Mouse (Mus musculus): ENCODE measurements at regions not wholly inside any gene's neighbourhood (a gene's known extent, or its start where the extent isn't known, plus 50 kb on each side); places are given as distances from the start of the nearest gene placed in this dataset.

- in situ Hi-C loops (cut with MboI; ENCODE audit: low pct_unique_long_range_greater_than_20kb), result no loop called here
- no peak for DNase-seq (ENCODE audit: low read depth, low spot score)
- CTCF ChIA-PET, result interaction anchor here (1.2 to 1.6 kb wide), 3 partner anchors 9 to 16 kb away, joined by 4 read pairs; no protein-coding TSS in a partner anchor
- no peak for TF ChIP-seq CTCF (IDR thresholded peaks at IDR 0.05)
- ATAC-seq, result no peak
- no peaks in the 10 kb centered on the region for H3K27me3 ChIP-seq
- POLR2A ChIA-PET, result no interaction called here
Observed at GRCm38 (mm10) chr2:21044007-21044406, 75.3 kb upstream of the Arhgap21 start.

GRCm38 (mm10) chr2:21043302-21043701 lies 74.6 kb upstream of the Arhgap21 start:
- TF ChIP-seq CTCF (IDR thresholded peaks at IDR 0.05), result no peak
- ATAC-seq (no peak), DNase-seq (ENCODE audit: low read depth, low spot score) (no peak)
- no peaks in the 10 kb centered on the region for H3K27me3 ChIP-seq
- ChIA-PET CTCF (interaction anchor here (1.2 to 1.6 kb wide), 3 partner anchors 10 to 16 kb away, joined by 4 read pairs; no protein-coding TSS in a partner anchor), POLR2A (no interaction called here)
- in situ Hi-C loops (cut with MboI; ENCODE audit: low pct_unique_long_range_greater_than_20kb), result no loop called here

GRCm38 (mm10) chr2:21037607-21038006 lies 68.9 kb upstream of the Arhgap21 start:
- TF ChIP-seq CTCF (IDR thresholded peaks at IDR 0.05), result no peak
- CTCF ChIA-PET, result interaction anchor here (1.5 kb wide), 1 partner anchor 21 kb away, joined by 3 read pairs; no protein-coding TSS in a partner anchor
- no peaks in the 10 kb centered on the region for H3K27me3 ChIP-seq
- ATAC-seq (no peak), DNase-seq (ENCODE audit: low read depth, low spot score) (no peak)
- in situ Hi-C loops (cut with MboI; ENCODE audit: low pct_unique_long_range_greater_than_20kb), result no loop called here
- POLR2A ChIA-PET, result no interaction called here

- H3K27me3 ChIP-seq, result no peaks in the 10 kb centered on the region
- TF ChIP-seq CTCF (IDR thresholded peaks at IDR 0.05), result no peak
- ChIA-PET CTCF (no interaction called here), POLR2A (no interaction called here)
- ATAC-seq (peak; percentile 75), DNase-seq (ENCODE audit: low read depth, low spot score) (no peak)
- in situ Hi-C loops (cut with MboI; ENCODE audit: low pct_unique_long_range_greater_than_20kb), result no loop called here
Observed at GRCm38 (mm10) chr2:21037181-21037580, 68.5 kb upstream of the Arhgap21 start.

- in situ Hi-C loops (cut with MboI; ENCODE audit: low pct_unique_long_range_greater_than_20kb), result no loop called here
- ChIA-PET POLR2A (no interaction called here), CTCF (no interaction called here)
- ATAC-seq, result no peak
- TF ChIP-seq CTCF (IDR thresholded peaks at IDR 0.05), result no peak
- DNase-seq (ENCODE audit: low read depth, low spot score), result no peak
- no peaks in the 10 kb centered on the region for H3K27me3 ChIP-seq
Observed at GRCm38 (mm10) chr2:21035884-21036648, 67.4 kb upstream of the Arhgap21 start.

GRCm38 (mm10) chr2:21034651-21035050 lies 66.0 kb upstream of the Arhgap21 start:
- ChIA-PET CTCF (interaction anchor here (1.6 kb wide), 1 partner anchor 13 kb away, joined by 5 read pairs; no protein-coding TSS in a partner anchor), POLR2A (no interaction called here)
- no peak for DNase-seq (ENCODE audit: low read depth, low spot score)
- H3K27me3 ChIP-seq, result no peaks in the 10 kb centered on the region
- ATAC-seq, result no peak
- in situ Hi-C loops (cut with MboI; ENCODE audit: low pct_unique_long_range_greater_than_20kb), result no loop called here
- no peak for TF ChIP-seq CTCF (IDR thresholded peaks at IDR 0.05)

- in situ Hi-C loops (cut with MboI; ENCODE audit: low pct_unique_long_range_greater_than_20kb), result no loop called here
- no peaks in the 10 kb centered on the region for H3K27me3 ChIP-seq
- ATAC-seq (peak; percentile 82), DNase-seq (ENCODE audit: low read depth, low spot score) (no peak)
- CTCF ChIA-PET, result interaction anchor here (1.0 to 1.7 kb wide), 4 partner anchors 10 to 65 kb away, joined by 3 to 5 read pairs (median 3); no protein-coding TSS in a partner anchor
- no peak for TF ChIP-seq CTCF (IDR thresholded peaks at IDR 0.05)
- POLR2A ChIA-PET, result interaction anchor here (0.6 to 2.0 kb wide), 2 partner anchors 20 to 55 kb away, joined by 3 to 6 read pairs; no protein-coding TSS in a partner anchor
Observed at GRCm38 (mm10) chr2:21030650-21031049, 62.0 kb upstream of the Arhgap21 start.

GRCm38 (mm10) chr2:21029391-21030010 lies 60.8 kb upstream of the Arhgap21 start:
- in situ Hi-C loops (cut with MboI; ENCODE audit: low pct_unique_long_range_greater_than_20kb), result no loop called here
- CTCF ChIA-PET, result interaction anchor here (1.5 kb wide), 1 partner anchor 28 kb away, joined by 3 read pairs; no protein-coding TSS in a partner anchor
- no peak for TF ChIP-seq CTCF (IDR thresholded peaks at IDR 0.05)
- DNase-seq (ENCODE audit: low read depth, low spot score) (no peak), ATAC-seq (peak; percentile 27)
- POLR2A ChIA-PET, result interaction anchor here (2.0 kb wide), 1 partner anchor 19 kb away, joined by 6 read pairs; no protein-coding TSS in a partner anchor
- H3K27me3 ChIP-seq, result no peaks in the 10 kb centered on the region

GRCm38 (mm10) chr2:21028605-21029004 lies 59.9 kb upstream of the Arhgap21 start:
- ATAC-seq (no peak), DNase-seq (ENCODE audit: low read depth, low spot score) (no peak)
- H3K27me3 ChIP-seq, result no peaks in the 10 kb centered on the region
- TF ChIP-seq CTCF (IDR thresholded peaks at IDR 0.05), result no peak
- CTCF ChIA-PET, result no interaction called here
- in situ Hi-C loops (cut with MboI; ENCODE audit: low pct_unique_long_range_greater_than_20kb), result no loop called here
- POLR2A ChIA-PET, result interaction anchor here (2.0 kb wide), 1 partner anchor 18 kb away, joined by 6 read pairs; no protein-coding TSS in a partner anchor

GRCm38 (mm10) chr2:21018535-21018934 lies 49.9 kb upstream of the Arhgap21 start:
- DNase-seq (ENCODE audit: low read depth, low spot score), result no peak
- in situ Hi-C loops (cut with MboI; ENCODE audit: low pct_unique_long_range_greater_than_20kb), result no loop called here
- CTCF ChIA-PET, result interaction anchor here (1.8 kb wide), 1 partner anchor 13 kb away, joined by 5 read pairs; no protein-coding TSS in a partner anchor
- no peaks in the 10 kb centered on the region for H3K27me3 ChIP-seq
- POLR2A ChIA-PET, result interaction anchor here (0.6 kb wide), 1 partner anchor 650 kb away, joined by 3 read pairs; no protein-coding TSS in a partner anchor
- TF ChIP-seq CTCF (IDR thresholded peaks at IDR 0.05), result no peak
- no peak for ATAC-seq
